Mouse (Mus musculus) WW6 (cell line): ENCODE data around the gene Rnf180.
"Not testable (repeated sequence)": the region's sequence is repeated elsewhere in the genome, so short reads cannot be mapped to it uniquely, and the experiment has no call there.

Source experiments
- DNase-seq: peaks from one replicate; pipeline ENCODE4 v3.0.0-alpha.2; 2013; ENCODE audit warnings: low read depth, low spot score

Gene Rnf180

GRCm38 (mm10) chr13:105294715-105295114 is at the start of gene Rnf180:
Gene Rnf180, minus strand, starts transcription at chr13:105294815.
- DNase-seq = peak; percentile 4

- DNase-seq = no peak
Measured at GRCm38 (mm10) chr13:105331199-105331968, 36.8 kb upstream of the Rnf180 start.

- DNase-seq = no peak
Measured at GRCm38 (mm10) chr13:105326946-105327345, 32.3 kb upstream of the Rnf180 start.

GRCm38 (mm10) chr13:105316926-105317325 is 22.3 kb upstream of the Rnf180 start:
- DNase-seq = no peak

GRCm38 (mm10) chr13:105316009-105316408 is 21.4 kb upstream of the Rnf180 start:
- no peak for DNase-seq

- DNase-seq = no peak
Measured at GRCm38 (mm10) chr13:105312763-105313162, 18.1 kb upstream of the Rnf180 start.

- not testable (repeated sequence) for DNase-seq
Measured at GRCm38 (mm10) chr13:105310562-105310961, 15.9 kb upstream of the Rnf180 start.

- DNase-seq = no peak
Measured at GRCm38 (mm10) chr13:105305513-105305912, 10.9 kb upstream of the Rnf180 start.

GRCm38 (mm10) chr13:105304054-105304453 is 9.4 kb upstream of the Rnf180 start:
- DNase-seq = no peak

- DNase-seq = no peak
Measured at GRCm38 (mm10) chr13:105300009-105300346, 5.4 kb upstream of the Rnf180 start.

GRCm38 (mm10) chr13:105299162-105300008 is 4.8 kb upstream of the Rnf180 start:
- DNase-seq = no peak

GRCm38 (mm10) chr13:105293781-105294667 is 591 bp downstream of the Rnf180 start:
- DNase-seq = peak; percentile 9

- DNase-seq = no peak
Measured at GRCm38 (mm10) chr13:105291816-105292215, 2.8 kb downstream of the Rnf180 start.

- no peak for DNase-seq
Measured at GRCm38 (mm10) chr13:105290594-105290993, 4.0 kb downstream of the Rnf180 start.

- DNase-seq = no peak
Measured at GRCm38 (mm10) chr13:105290021-105290420, 4.6 kb downstream of the Rnf180 start.

GRCm38 (mm10) chr13:105279397-105280018 is 15.1 kb downstream of the Rnf180 start:
- no peak for DNase-seq

GRCm38 (mm10) chr13:105270394-105271094 is 24.1 kb downstream of the Rnf180 start:
- no peak for DNase-seq

GRCm38 (mm10) chr13:105267464-105267863 is 27.2 kb downstream of the Rnf180 start:
- no peak for DNase-seq

- DNase-seq = no peak
Measured at GRCm38 (mm10) chr13:105266746-105267145, 27.9 kb downstream of the Rnf180 start.

GRCm38 (mm10) chr13:105256757-105257433 is 37.7 kb downstream of the Rnf180 start:
- peak; percentile 48 for DNase-seq
